Mouse (Mus musculus): ENCODE measurements around the gene Immp1l.

- TF ChIP-seq CTCF (IDR thresholded peaks at IDR 0.05; ENCODE audit: low read depth) (no peak), EP300 (IDR thresholded peaks at IDR 0.05; ENCODE audit: low read depth) (no peak)
These were observed 82.7 kb downstream of the Immp1l start for GRCm38 (mm10) chr2:105987131-105987530.

Data from liver, embryonic 14.5 days (tissue).